Mouse (Mus musculus): ENCODE measurements around the gene Gm12216.
"Not testable (repeated sequence)": the region's sequence is repeated elsewhere in the genome, so short reads cannot be mapped to it uniquely, and the experiment has no call there.

Gene Gm12216

GRCm38 (mm10) chr11:53771001-53771744 is 87.9 kb downstream of the Gm12216 start:
- DNase-seq (ENCODE audit: low read depth, low spot score), result no peak

- DNase-seq (ENCODE audit: low read depth, low spot score), result no peak
Measured at GRCm38 (mm10) chr11:53770125-53770791, 88.8 kb downstream of the Gm12216 start.

DNA sequence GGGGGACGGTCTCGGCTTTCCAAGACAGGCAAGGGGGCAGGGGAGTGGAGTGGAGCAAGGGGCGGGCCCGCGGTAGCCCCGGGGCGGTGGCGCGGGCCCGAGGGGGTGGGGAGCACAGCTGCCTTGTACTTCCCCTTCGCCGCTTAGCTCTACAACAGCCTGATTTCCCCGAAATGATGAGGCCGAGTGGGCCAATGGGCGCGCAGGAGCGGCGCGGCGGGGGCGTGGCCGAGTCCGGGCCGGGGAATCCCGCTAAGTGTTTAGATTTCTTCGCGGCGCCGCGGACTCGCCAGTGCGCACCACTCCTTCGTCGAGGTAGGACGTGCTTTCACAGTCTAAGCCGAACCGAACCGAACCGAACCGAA is 89.3 kb downstream of the Gm12216 start, which contains the start of gene Irf1:
Irf1 (plus strand) TSS at position 255 of the 365 bp plus-strand sequence.
- peak; percentile 95 for DNase-seq (ENCODE audit: low read depth, low spot score)

GRCm38 (mm10) chr11:53769185-53769576 is 89.9 kb downstream of the Gm12216 start:
- no peak for DNase-seq (ENCODE audit: low read depth, low spot score)

GRCm38 (mm10) chr11:53768422-53769184 is 90.5 kb downstream of the Gm12216 start:
- DNase-seq (ENCODE audit: low read depth, low spot score), result no peak

GRCm38 (mm10) chr11:53764581-53764980 is 94.5 kb downstream of the Gm12216 start:
- DNase-seq (ENCODE audit: low read depth, low spot score), result no peak

GRCm38 (mm10) chr11:53763496-53764140 is 95.4 kb downstream of the Gm12216 start:
- DNase-seq (ENCODE audit: low read depth, low spot score), result no peak

DNA sequence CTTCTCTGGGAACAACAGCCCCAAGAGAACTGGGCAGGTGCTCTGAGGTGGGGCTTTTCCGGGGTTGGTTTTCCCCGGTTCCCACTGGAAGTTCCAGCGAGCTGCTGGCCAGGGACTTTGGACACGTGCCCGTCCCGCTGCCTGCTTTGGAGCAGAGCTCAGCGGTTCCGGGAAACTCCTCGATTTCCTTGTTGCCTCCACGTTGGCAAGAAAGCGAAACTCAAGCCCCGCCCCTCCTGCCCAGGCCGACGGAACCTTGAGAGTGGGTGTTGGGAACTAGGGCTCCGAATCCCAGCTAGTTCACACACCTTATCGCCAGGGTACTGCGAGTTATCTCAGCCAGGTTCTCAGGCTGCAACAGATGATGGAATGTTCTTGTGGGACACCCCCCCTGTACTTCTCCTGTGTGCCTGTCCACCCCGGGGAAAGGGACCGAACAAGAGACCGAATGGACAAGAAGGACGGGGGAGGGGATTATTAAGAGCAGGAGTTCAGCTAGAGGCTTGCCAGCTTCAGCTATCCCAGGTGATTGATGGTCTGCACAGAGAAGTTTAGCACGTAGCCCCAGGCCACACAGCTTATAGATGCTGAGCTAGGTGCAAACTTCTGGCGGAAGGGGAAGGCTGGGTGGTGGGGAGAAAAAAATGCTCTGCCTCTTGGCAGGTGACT is 96.1 kb downstream of the Gm12216 start:
- no peak for DNase-seq (ENCODE audit: low read depth, low spot score)

DNA sequence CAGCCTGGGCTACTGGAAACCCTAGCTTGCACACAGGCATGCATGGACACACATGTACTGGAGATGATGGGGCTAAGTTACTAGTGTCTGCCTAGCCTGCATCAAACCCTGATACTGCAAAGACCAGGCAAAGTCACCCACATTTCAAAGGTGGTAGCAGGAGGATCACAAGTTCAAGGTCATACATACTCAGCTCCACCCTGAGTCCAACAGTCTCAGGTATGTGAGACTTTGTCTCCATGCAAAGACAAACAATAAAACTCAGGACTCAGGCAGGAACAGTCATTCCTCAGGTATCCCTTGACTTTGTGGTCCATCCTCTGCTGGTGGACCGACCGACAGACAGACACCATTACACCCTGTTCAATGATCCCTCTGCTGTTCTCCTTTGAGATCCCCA is 96.6 kb downstream of the Gm12216 start:
- DNase-seq (ENCODE audit: low read depth, low spot score), result no peak

DNA sequence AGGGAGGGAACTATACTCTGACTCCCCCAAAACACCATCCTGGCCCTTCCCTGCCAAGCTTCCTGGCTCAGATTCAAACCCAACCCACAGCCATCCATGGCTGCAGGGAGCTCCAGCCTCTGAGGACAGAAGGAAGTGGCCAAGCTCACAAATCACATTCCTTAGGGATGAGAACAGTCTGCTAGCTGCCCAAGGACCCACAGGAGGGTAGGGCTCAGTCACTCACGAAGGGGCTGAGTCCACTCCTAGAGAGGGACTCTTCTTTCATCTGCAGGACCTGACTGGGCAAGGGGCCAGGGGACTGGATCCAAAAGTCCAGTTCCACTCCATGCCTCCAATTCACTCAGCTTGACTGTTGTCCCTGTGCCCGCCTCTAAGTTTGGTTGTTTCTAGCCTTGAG is 97.2 kb downstream of the Gm12216 start:
- DNase-seq (ENCODE audit: low read depth, low spot score), result no peak

- DNase-seq (ENCODE audit: low read depth, low spot score), result no peak
Measured at GRCm38 (mm10) chr11:53761284-53761683, 97.8 kb downstream of the Gm12216 start.

DNA sequence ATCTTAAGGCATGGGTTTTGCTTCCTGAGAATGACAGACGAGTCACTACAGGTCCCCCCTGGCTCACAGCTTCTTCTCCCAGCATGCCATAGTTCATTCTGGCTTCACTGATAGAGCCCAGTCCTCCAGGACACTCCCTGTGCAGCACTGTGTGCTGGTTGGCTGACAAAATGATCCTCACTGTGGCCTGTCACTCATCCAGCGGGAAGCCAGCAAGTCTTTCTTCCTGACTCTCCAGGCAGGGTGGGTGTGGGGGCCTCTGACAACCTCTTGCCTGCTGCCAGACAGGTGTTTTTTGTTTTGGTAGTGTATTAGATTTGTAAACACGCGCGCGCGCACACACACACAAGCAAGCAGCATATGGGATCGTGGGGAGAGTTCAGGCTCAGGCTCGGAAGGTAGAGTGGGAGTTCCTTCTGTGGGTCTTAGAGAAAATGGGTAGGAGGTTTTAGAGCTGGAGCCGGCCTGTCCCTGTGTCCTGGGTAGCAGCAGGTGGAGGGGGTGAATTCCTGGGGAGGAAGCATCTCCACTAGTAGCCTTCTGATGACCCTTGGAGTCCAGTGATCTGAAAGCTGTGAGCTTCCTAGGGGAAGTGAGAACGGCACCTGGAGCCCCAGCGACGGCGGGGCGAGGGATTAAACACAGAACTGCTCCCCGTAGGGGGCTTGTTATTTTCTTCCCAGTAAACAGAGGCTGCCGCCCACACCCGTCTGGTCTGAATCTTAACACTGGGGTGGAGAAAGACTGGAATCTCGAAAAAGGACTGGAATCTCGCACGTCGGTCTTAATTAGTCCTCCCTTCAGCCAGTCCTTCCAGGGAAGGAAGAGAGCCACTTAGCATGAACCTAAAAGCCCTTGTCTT is 99.3 kb downstream of the Gm12216 start:
- DNase-seq (ENCODE audit: low read depth, low spot score), result no peak

DNA sequence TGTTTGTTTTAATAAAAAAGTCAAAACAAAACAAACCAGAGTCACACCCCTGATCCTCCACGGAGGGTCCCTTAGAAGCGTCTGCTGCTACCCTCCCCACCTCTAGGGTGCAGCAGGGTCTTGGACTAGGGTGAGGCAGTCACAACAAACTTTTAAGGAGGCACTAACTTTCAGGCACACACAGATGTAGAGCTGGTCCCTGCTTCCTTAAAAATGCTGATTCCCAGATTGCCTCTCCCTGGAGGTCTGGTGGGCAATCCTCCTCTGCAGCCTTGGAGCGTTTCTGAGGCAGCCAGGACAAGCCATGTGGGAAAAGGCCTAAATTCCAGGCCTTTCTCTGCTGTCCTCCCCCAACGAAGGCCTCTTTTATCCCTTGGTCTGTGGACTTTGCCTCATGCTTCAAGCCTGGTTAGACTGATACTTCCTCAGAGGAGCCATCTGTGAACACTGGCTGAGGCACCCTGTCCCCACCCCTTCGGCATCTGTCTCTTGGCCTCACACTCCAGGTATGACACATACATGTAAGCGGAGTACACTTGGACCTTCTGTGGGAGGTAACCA is 100.2 kb downstream of the Gm12216 start:
- DNase-seq (ENCODE audit: low read depth, low spot score), result no peak

DNA sequence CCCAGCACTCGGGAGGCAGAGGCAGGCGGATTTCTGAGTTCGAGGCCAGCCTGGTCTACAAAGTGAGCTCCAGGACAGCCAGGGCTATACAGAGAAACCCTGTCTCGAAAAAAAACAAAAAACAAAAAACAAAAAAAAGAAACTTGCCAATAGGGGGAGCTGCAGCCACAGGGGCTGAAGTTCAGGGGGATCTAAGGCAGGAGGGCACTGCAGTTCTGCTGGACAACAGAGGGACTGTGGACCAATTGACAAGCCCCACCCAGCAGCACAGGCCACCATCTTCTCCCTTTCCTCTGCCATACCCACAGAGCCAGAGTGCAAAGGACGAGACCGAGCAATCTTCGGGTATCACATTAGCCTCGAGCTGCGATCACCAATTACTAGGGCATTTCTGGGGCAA is 101.0 kb downstream of the Gm12216 start:
- DNase-seq (ENCODE audit: low read depth, low spot score), result not testable (repeated sequence)

- no peak for DNase-seq (ENCODE audit: low read depth, low spot score)
Measured at GRCm38 (mm10) chr11:53757612-53758011, 101.4 kb downstream of the Gm12216 start.

DNA sequence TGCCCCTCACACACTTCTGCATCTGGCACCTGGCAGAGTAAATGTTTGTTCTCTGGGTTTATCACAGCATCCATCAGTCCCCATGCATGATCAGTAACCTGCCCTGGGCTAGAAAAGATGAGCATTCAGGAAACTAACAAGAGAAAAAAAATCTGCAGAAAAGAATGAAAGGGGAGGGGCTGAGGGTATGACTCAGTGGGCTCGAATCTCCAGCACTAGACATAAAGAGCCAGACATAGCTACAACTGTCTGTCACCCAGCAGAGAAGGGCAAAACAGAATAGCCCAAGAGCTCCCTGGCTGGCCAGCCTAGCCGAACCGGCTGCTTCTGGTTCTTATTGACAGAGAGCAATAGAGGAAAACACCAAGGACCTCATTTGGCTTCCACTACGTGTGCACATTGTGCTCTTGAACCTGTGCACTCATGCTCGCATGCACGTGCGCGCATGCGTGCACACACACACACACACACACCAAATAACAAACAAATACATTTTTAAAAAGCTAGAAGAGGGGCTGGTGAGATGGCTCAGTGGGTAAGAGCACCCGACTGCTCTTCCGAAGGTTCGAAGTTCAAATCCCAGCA is 104.0 kb downstream of the Gm12216 start:
- no peak for DNase-seq (ENCODE audit: low read depth, low spot score)

DNA sequence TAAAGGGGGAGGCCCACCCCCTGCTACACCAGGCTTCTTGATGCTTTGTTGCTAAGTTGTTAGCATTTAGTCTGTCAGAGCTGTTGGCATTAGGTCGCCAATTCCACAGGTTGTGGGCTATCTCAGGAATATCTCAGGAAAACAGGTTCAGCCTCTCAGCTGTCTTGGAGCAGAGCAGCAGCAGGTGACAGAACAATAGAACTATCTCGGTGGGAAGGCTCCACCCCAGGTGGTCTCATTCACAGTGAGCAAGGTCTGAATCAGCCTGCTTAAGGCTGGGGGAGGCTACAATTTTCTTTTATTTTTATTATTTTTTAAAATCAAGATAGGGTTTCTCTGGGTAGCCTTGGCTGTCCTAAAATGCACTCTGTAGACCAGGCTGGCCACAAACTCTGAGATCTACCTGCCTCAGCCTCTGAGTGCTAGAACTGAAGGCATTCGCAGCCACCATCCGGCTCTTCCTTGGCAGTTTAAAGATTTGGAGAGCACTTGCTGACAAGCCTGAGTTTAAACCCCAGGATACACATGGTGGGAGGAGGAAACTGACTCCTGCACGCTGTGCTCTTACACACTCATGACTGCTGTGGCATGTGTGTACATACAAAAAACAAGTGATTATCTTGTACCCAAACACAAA is 109.2 kb downstream of the Gm12216 start:
- no peak for DNase-seq (ENCODE audit: low read depth, low spot score)

GRCm38 (mm10) chr11:53749306-53749705 is 109.8 kb downstream of the Gm12216 start:
- no peak for DNase-seq (ENCODE audit: low read depth, low spot score)

GRCm38 (mm10) chr11:53748614-53749013 is 110.4 kb downstream of the Gm12216 start:
- no peak for DNase-seq (ENCODE audit: low read depth, low spot score)

Measured in WW6 (cell line).